Mouse (Mus musculus) heart, postnatal 0 days (tissue): ENCODE data around the gene Ptpn11.

Experiments used
- CTCF ChIP-seq: IDR thresholded peaks from 2 replicates; pipeline ENCODE4 v1.5.1; 2016; ENCODE audit warnings: antibody characterized with exemption, control low read depth, low read depth
- EP300 ChIP-seq: IDR thresholded peaks from 2 replicates; pipeline ENCODE4 v1.6.1; 2016; ENCODE audit warnings: antibody characterized with exemption, low read depth

DNA sequence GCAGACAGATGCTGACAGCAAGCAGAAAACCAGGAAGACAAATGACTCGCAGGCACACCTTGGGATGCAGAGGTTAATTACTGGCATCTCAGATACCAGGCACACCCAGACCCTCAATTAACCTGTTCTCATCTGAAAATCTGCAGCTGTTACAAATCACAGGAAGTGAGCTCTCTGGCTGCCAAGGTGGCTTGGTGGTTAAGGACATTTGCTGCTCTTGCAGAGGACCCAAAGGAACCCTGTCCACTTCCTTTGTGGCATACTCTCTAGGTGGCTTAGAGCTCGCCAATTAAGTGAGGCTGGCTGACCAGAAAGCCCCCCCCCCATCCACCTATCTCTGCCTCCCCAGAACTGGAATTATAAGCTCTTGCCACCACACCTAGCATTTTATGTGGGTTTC lies 91.1 kb downstream of the Ptpn11 start:
- TF ChIP-seq CTCF (no peak), EP300 (no peak)
